Mouse (Mus musculus) liver, embryonic 13.5 days (tissue): Measurements from ENCODE around the gene Pccb. TPM values are rescaled to one million over a fixed set of nuclear protein-coding genes. Genes with fewer than 3 reads are reported as not detected.

Source experiments
- ATAC-seq: fragments of 200-750 bp; cut with Nextera tagmentation; 2 replicates; pipeline ENCODE4 v1.8.0; 2017; ENCODE audit warnings: low read depth, mild to moderate bottlenecking, moderate number of reproducible peaks, moderate library complexity
- DNase-seq: peaks from one replicate; pipeline ENCODE4 v3.0.0; 2022
- H3K27ac ChIP-seq: fragments of 300-500 bp; sonication (generic); 2 replicates; pipeline ENCODE4 v1.5.1; 2015; ENCODE audit warnings: moderate library complexity, mild to moderate bottlenecking, inconsistent platforms
- H3K27me3 ChIP-seq: fragments of 300-500 bp; sonication (generic); 2 replicates; pipeline ENCODE4 v1.6.1; 2015; ENCODE audit warnings: mild to moderate bottlenecking, inconsistent platforms
- H3K36me3 ChIP-seq: fragments of 300-500 bp; sonication (generic); 2 replicates; pipeline ENCODE4 v1.6.1; 2015; ENCODE audit warnings: mild to moderate bottlenecking, inconsistent platforms
- H3K4me1 ChIP-seq: fragments of 300-500 bp; sonication (generic); replicated peaks from 2 replicates; pipeline ENCODE4 v1.6.1; 2015; ENCODE audit warnings: inconsistent platforms
- H3K4me2 ChIP-seq: fragments of 300-500 bp; sonication (generic); 2 replicates; pipeline ENCODE4 v1.6.1; 2015; ENCODE audit warnings: inconsistent platforms, mild to moderate bottlenecking, moderate library complexity
- H3K4me3 ChIP-seq: fragments of 300-500 bp; sonication (generic); replicated peaks from 2 replicates; pipeline ENCODE4 v1.5.1; 2015; ENCODE audit warnings: mild to moderate bottlenecking, inconsistent platforms
- H3K9ac ChIP-seq: fragments of 300-500 bp; sonication (generic); 2 replicates; pipeline ENCODE4 v1.6.1; 2015; ENCODE audit warnings: mild to moderate bottlenecking, inconsistent platforms
- H3K9me3 ChIP-seq: fragments of 300-500 bp; sonication (generic); replicated peaks from 2 replicates; pipeline ENCODE4 v1.6.1; 2016; ENCODE audit warnings: inconsistent platforms
- WGBS: fragments of 180-500 bp; shearing (Covaris S2); methylation state at CpG from one replicate; pipeline ENCODE4 v1.1.7; 2015; ENCODE audit not compliant: insufficient replicate concordance; 5-methylcytosine and 5-hydroxymethylcytosine counted together
- polyA plus RNA-seq: library from polyadenylated mRNA; unstranded; fragments of >200 nt; fragmentation: Nextera tagmentation; extraction: Ambion mirVana; gene quantifications from 2 replicates; pipeline ENCODE4 v1.2.1, GENCODE M21; 2015

Gene Pccb
- polyA plus RNA-seq, 1 experiment from 2014 or later = 7.6 TPM

GRCm38 (mm10) chr9:100984381-100985310 lies 50.1 kb downstream of the Pccb start:
- Histone ChIP-seq H3K27me3 (no peaks in the 10 kb centered on the region), H3K4me1 (peaks cover 8% of the 10 kb centered on the region), H3K4me3 (no peak overlapping the region), H3K9me3 (no peaks in the 10 kb centered on the region), H3K9ac (no peak overlapping the region), H3K36me3 (peaks cover 13% of the 10 kb centered on the region), H3K4me2 (no peak overlapping the region), H3K27ac (no peak overlapping the region)
- ATAC-seq (no peak), DNase-seq (no peak)
- 90% methylated on average over 25 of the region's 25 CpGs for WGBS

DNA sequence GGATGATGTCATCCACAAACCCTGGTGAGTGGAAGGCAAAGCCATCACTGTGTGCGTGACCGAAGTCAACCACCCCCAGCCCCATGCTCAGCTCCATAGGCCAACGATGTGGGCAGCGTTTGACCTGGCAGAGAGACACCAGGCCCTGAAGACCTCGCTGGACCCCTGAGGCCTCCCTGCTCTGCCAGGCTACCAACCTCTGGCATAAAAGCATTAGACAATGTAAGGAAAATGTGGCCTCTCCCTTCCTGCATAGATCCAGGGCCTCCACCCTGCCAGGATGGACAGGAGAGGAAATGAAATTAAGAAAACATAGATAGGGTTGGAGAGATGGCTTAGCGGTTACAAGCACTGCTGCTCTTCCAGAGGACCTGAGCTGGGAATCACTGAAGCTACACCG lies 51.9 kb downstream of the Pccb start:
- H3K36me3 ChIP-seq = peaks cover 7% of the 10 kb centered on the region
- DNase-seq (no peak), ATAC-seq (no peak)
- no peaks in the 10 kb centered on the region for H3K9me3 ChIP-seq
- WGBS = 78% methylated on average over 7 of the region's 7 CpGs
- H3K4me3 ChIP-seq = no peak overlapping the region
- no peak overlapping the region for H3K4me2 ChIP-seq
- H3K27me3 ChIP-seq = no peaks in the 10 kb centered on the region
- peaks cover 7% of the 10 kb centered on the region for H3K4me1 ChIP-seq
- H3K9ac ChIP-seq = no peak overlapping the region
- no peak overlapping the region for H3K27ac ChIP-seq

- no peak overlapping the region for H3K4me3 ChIP-seq
- no peaks in the 10 kb centered on the region for H3K27me3 ChIP-seq
- H3K27ac ChIP-seq = no peak overlapping the region
- WGBS = 83% methylated on average over 5 of the region's 5 CpGs
- H3K4me1 ChIP-seq = no peaks in the 10 kb centered on the region
- DNase-seq = no peak
- H3K9me3 ChIP-seq = no peaks in the 10 kb centered on the region
- 0 out of 2 replicates have a peak, but pooled peaks cover 2% of the 10 kb centered on the region for H3K36me3 ChIP-seq
- no peak for ATAC-seq
- H3K9ac ChIP-seq = no peak overlapping the region
- H3K4me2 ChIP-seq = no peak overlapping the region
Observed at GRCm38 (mm10) chr9:100979260-100979659, 55.4 kb downstream of the Pccb start.

DNA sequence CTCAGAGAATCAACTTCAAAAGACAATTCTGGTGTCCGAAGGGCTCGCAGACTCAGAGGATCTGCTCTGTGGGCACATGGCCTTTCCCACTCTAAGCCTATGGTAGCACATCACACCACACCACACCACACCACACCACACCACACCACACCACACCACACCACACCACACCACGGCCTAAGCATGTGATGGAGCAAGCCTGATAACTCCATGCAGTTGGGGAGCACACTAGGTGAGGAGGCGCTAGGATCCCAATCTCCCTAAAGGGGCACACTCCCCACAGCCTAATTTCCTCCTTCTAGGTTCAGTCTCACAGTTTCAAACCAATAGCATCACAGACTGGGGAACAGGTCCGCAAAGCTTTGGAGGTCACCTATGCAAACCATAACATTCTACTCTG lies 56.0 kb downstream of the Pccb start:
- Histone ChIP-seq H3K27ac (no peak overlapping the region), H3K9me3 (no peaks in the 10 kb centered on the region), H3K4me2 (no peak overlapping the region), H3K27me3 (no peaks in the 10 kb centered on the region), H3K9ac (no peak overlapping the region), H3K36me3 (no peaks in the 10 kb centered on the region), H3K4me1 (no peaks in the 10 kb centered on the region), H3K4me3 (no peak overlapping the region)
- 78% methylated on average over 5 of the region's 5 CpGs for WGBS
- ATAC-seq (no peak), DNase-seq (no peak)

DNA sequence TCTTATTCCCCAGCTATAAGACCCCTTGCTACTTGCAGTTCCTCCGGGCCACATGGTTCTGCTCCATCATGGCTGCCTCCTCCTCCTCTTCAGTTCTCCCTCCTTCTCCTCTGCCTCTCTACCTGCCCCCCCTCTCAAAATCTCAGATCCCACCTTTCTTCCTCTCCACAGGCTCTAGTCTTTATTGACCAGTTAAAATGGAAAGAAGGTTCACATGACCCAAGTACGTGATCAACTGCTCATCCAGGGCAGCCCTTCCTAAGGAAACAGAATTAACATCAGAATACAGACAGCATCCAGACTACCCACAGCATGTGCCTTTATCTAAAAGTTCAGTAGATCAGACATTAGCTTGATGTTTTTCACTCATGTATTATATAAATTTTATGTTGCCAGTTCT lies 65.2 kb downstream of the Pccb start:
- H3K9ac ChIP-seq = no peak overlapping the region
- DNase-seq = no peak
- H3K27ac ChIP-seq = no peak overlapping the region
- no peak overlapping the region for H3K4me2 ChIP-seq
- H3K4me1 ChIP-seq = peaks cover 6% of the 10 kb centered on the region
- no peaks in the 10 kb centered on the region for H3K27me3 ChIP-seq
- no peaks in the 10 kb centered on the region for H3K9me3 ChIP-seq
- no peaks in the 10 kb centered on the region for H3K36me3 ChIP-seq
- 75% methylated on average over 2 of the region's 2 CpGs for WGBS
- H3K4me3 ChIP-seq = no peak overlapping the region
- ATAC-seq = no peak

DNA sequence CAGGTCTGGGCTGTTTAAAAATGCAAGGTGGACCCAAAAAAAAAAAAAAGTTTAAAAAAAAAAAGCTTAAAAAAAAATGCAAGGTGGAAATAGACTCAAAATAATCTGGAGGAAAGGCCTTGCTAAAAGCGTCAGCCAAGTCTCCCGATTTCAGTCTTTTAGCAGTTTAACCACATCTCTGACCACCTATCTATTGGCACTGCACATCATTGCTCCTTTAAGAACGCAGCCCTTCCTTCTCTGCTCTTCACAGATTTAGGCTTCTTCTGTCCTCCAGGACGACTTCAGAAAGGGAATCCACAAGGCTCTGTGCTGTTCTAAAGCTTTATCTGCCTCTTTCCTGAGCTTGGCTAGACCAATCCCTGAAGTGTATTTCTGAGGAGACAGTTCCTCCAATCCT lies 70.6 kb downstream of the Pccb start:
- no peak for DNase-seq
- H3K4me1 ChIP-seq = peaks cover 25% of the 10 kb centered on the region
- H3K36me3 ChIP-seq = peaks cover 7% of the 10 kb centered on the region; the same call in 1 of the 2 replicates
- no peaks in the 10 kb centered on the region for H3K9me3 ChIP-seq
- H3K4me2 ChIP-seq = no peak overlapping the region
- no peak overlapping the region for H3K27ac ChIP-seq
- WGBS = 50% methylated on average over 4 of the region's 4 CpGs
- no peak for ATAC-seq
- no peak overlapping the region for H3K9ac ChIP-seq
- H3K4me3 ChIP-seq = no peak overlapping the region
- H3K27me3 ChIP-seq = no peaks in the 10 kb centered on the region

DNA sequence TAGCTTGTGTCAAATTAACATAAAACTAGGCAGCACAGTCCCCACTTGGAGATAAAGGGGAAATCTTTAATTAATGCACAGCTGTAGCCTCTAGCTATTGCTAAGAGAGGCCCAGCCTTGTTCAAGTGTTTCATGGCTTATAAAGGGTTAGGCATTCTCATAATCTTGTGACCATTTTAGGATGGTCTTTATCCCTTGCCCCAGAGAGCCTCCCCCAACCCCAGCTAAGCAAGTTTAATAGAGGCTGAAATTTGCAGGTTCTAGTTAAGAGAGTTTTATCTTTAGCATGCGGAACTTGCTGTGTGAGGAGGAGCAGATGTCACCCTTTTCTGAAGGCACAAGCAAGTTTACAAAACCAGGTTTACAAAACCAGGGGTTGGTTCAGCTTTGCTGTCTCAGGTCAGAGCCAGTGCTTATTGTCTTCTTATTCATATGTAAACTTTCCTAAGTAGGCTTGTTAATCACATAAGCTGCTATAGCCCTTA lies 71.2 kb downstream of the Pccb start:
- DNase-seq (no peak), ATAC-seq (peak; percentile 52)
- H3K27ac ChIP-seq = peak overlapping the region; percentile 35
- H3K4me1 ChIP-seq = peaks cover 25% of the 10 kb centered on the region
- no peaks in the 10 kb centered on the region for H3K9me3 ChIP-seq
- WGBS = 32% methylated on average over 1 of the region's 1 CpGs
- H3K27me3 ChIP-seq = no peaks in the 10 kb centered on the region
- H3K36me3 ChIP-seq = peaks cover 10% of the 10 kb centered on the region; the same call in 1 of the 2 replicates
- no peak overlapping the region for H3K4me2 ChIP-seq
- no peak overlapping the region for H3K9ac ChIP-seq
- H3K4me3 ChIP-seq = no peak overlapping the region

DNA sequence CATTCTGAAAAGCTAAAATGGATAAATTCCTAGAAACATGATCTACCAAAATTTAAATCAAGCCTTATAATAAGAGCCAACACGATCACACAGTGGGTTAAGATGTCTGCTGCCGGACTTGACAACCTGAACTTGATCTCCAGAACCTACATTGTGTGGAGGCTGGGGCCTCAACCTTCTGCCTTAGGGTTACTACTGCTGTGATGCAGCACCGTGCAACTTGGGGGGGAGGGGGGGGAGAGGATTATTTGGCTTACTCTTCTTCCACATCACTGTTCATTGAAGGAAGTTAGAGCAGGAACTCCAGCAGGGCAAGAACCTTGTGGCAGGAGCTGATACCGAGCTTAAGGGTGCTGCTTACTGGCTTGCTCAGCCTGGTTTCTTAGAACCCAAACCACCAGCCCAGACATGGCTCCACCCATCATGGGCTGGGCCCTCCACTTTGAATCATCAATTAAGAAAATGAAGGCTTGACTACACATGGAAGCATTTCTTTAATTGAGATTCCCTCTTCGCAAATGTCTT lies 71.7 kb downstream of the Pccb start:
- 45% methylated on average over 5 of the region's 5 CpGs for WGBS
- H3K27ac ChIP-seq = peak overlapping the region; percentile 35; the same call in 1 of the 2 replicates
- no peak overlapping the region for H3K4me2 ChIP-seq
- ATAC-seq (peak; percentile 99), DNase-seq (peak; percentile 50)
- H3K4me3 ChIP-seq = no peak overlapping the region
- H3K9me3 ChIP-seq = no peaks in the 10 kb centered on the region
- no peaks in the 10 kb centered on the region for H3K27me3 ChIP-seq
- H3K4me1 ChIP-seq = peaks cover 25% of the 10 kb centered on the region
- H3K9ac ChIP-seq = no peak overlapping the region
- peaks cover 10% of the 10 kb centered on the region; the same call in 1 of the 2 replicates for H3K36me3 ChIP-seq

DNA sequence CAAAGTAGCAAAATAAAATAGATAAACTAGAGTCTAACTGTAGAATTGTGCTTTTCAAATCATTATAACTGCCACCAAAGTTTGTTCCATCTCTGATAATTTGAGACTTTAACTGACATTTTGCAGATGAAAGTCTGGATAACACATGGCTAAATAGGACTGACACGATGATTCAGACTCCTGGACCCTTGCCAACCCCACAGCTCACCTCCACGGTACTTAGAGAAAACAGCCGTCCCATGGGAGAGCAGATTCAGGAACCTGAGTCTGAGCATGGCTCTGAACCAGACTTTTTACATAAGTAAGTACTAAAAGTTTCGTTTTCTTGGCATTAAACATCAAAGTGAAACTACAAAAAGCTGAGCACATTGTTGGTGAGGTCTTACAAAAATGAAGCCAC lies 83.2 kb downstream of the Pccb start:
- H3K4me2 ChIP-seq = no peak overlapping the region
- H3K4me3 ChIP-seq = no peak overlapping the region
- WGBS = 72% methylated on average over 4 of the region's 4 CpGs
- H3K27ac ChIP-seq = no peak overlapping the region
- H3K27me3 ChIP-seq = no peaks in the 10 kb centered on the region
- no peak for ATAC-seq
- no peak overlapping the region for H3K9ac ChIP-seq
- no peak for DNase-seq
- no peaks in the 10 kb centered on the region for H3K4me1 ChIP-seq
- H3K9me3 ChIP-seq = no peaks in the 10 kb centered on the region
- peaks cover 29% of the 10 kb centered on the region for H3K36me3 ChIP-seq

- ATAC-seq (peak; percentile 67; the same call in 1 of the 2 replicates), DNase-seq (no peak)
- no peak overlapping the region for H3K27ac ChIP-seq
Observed at GRCm38 (mm10) chr9:100944677-100945365, 89.9 kb downstream of the Pccb start.

DNA sequence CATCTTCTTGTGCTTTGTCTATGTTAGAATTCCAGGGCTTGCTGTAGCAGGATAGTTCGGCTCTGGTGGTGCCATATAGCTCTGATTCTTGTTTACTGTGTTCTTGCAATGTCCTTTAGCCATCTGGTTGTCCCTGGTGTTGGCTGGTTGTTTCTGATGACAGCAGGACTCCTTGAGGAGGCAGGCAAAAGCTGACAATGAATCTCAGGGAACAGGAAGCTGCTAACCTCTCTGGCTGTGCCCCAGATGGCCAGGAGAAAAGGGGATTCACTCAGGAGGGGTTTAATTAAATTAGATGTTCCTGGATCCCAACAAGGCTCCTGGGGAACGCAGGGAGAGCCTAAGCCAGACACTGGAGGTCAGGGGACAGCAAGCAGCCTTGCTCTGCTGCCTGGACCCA lies 92.7 kb downstream of the Pccb start:
- H3K4me2 ChIP-seq = no peak overlapping the region
- no peak overlapping the region for H3K27ac ChIP-seq
- no peak for DNase-seq
- H3K9ac ChIP-seq = no peak overlapping the region
- 62% methylated on average over 2 of the region's 2 CpGs for WGBS
- no peak overlapping the region for H3K4me3 ChIP-seq
- no peaks in the 10 kb centered on the region; the same call in 1 of the 2 replicates for H3K4me1 ChIP-seq
- ATAC-seq = no peak
- H3K36me3 ChIP-seq = peaks cover 5% of the 10 kb centered on the region; the same call in 1 of the 2 replicates
- no peaks in the 10 kb centered on the region for H3K9me3 ChIP-seq
- H3K27me3 ChIP-seq = no peaks in the 10 kb centered on the region

More at GRCm38 (mm10) chr9:100944677-100945365, 89.9 kb downstream of the Pccb start:
- Histone ChIP-seq H3K4me3 (no peak overlapping the region), H3K4me2 (no peak overlapping the region), H3K36me3 (peaks cover 8% of the 10 kb centered on the region), H3K9me3 (no peaks in the 10 kb centered on the region), H3K9ac (no peak overlapping the region), H3K4me1 (no peaks in the 10 kb centered on the region; the same call in 1 of the 2 replicates), H3K27me3 (no peaks in the 10 kb centered on the region)
- 64% methylated on average over 5 of the region's 5 CpGs for WGBS
